Mouse (Mus musculus): ENCODE measurements at regions not wholly inside any gene's neighbourhood (a gene's known extent, or its start where the extent isn't known, plus 50 kb on each side); places are given as distances from the start of the nearest gene placed in this dataset.

DNA sequence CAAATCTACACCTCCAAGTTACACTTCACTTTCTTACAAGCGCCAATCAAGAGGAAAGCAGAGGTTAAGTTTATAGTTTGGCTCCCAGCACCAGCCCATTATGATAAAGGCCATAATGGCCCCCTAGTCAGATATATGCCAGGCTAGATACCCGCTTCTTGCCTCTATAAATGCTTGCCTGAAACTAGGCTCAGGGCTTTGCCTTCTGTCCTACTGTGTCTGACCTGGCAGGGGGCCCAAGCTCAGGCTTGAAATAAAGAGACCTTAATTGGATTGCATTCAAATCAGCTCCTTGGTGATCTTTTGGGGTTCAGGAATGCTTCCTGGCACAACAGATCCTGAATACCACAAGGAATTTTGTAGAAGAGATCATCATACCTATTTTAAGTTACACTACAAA is 66.8 kb upstream of the Tspan8 start:
- Histone ChIP-seq H3K36me3 (no peaks in the 10 kb centered on the region), H3K4me1 (0 out of 2 replicates have a peak, but pooled peaks cover 5% of the 10 kb centered on the region), H3K9me3 (replicated peaks) (no peaks in the 10 kb centered on the region), H3K4me3 (replicated peaks) (no peak overlapping the region), H3K27ac (replicated peaks) (no peak overlapping the region), H3K4me2 (no peak overlapping the region), H3K27me3 (replicated peaks) (no peaks in the 10 kb centered on the region), H3K9ac (replicated peaks) (no peak overlapping the region)
- WGBS, result 51% methylated on average over 2 of the region's 2 CpGs
- ATAC-seq (ENCODE audit: low FRiP score), result no peak

- 62% methylated on average over 5 of the region's 5 CpGs for WGBS
- no peak overlapping the region for H3K9ac ChIP-seq (replicated peaks)
- H3K27me3 ChIP-seq (replicated peaks), result no peaks in the 10 kb centered on the region
- no peak overlapping the region for H3K4me3 ChIP-seq (replicated peaks)
- no peak overlapping the region for H3K4me2 ChIP-seq
- H3K36me3 ChIP-seq, result no peaks in the 10 kb centered on the region
- H3K9me3 ChIP-seq (replicated peaks), result no peaks in the 10 kb centered on the region
- ATAC-seq (ENCODE audit: low FRiP score), result no peak
- H3K27ac ChIP-seq (replicated peaks), result no peak overlapping the region
- H3K4me1 ChIP-seq, result 0 out of 2 replicates have a peak, but pooled peaks cover 5% of the 10 kb centered on the region
Measured at GRCm38 (mm10) chr10:115750250-115750649, 66.4 kb upstream of the Tspan8 start.

GRCm38 (mm10) chr10:115758667-115759066 is 58.0 kb upstream of the Tspan8 start:
- no peak overlapping the region for H3K4me2 ChIP-seq
- no peaks in the 10 kb centered on the region for H3K36me3 ChIP-seq
- no peaks in the 10 kb centered on the region for H3K27me3 ChIP-seq (replicated peaks)
- no peaks in the 10 kb centered on the region for H3K9me3 ChIP-seq (replicated peaks)
- 95% methylated on average over 1 of the region's 1 CpGs for WGBS
- H3K27ac ChIP-seq (replicated peaks), result no peak overlapping the region
- no peak overlapping the region for H3K4me3 ChIP-seq (replicated peaks)
- no peak for ATAC-seq (ENCODE audit: low FRiP score)
- no peak overlapping the region for H3K9ac ChIP-seq (replicated peaks)
- no peaks in the 10 kb centered on the region for H3K4me1 ChIP-seq

Data from neural tube, embryonic 15.5 days (tissue).